Mouse (Mus musculus) erythroblast, embryonic 14.5 days (primary cell): ENCODE measurements around the gene Syce3. TPM values are rescaled to one million over a fixed set of nuclear protein-coding genes. Genes with fewer than 3 reads are reported as not detected.
A peak's percentile ranks its signal among the peaks of the same experiment; 100 is the strongest.

Experiments used
- H3K27me3 ChIP-seq: 2 replicates; pipeline ENCODE4 v1.6.1; 2012; ENCODE audit warnings: inconsistent platforms; ENCODE audit not compliant: control insufficient read depth
- H3K36me3 ChIP-seq: 2 replicates; pipeline ENCODE4 v1.6.1; 2012; ENCODE audit warnings: mild to moderate bottlenecking, inconsistent platforms; ENCODE audit not compliant: control insufficient read depth
- H3K4me1 ChIP-seq: 2 replicates; pipeline ENCODE4 v1.6.1; 2012; ENCODE audit warnings: inconsistent platforms; ENCODE audit not compliant: control insufficient read depth
- H3K4me3 ChIP-seq: replicated peaks from 2 replicates; pipeline ENCODE3; 2012; ENCODE audit warnings: moderate library complexity, mild to moderate bottlenecking, inconsistent platforms
- H3K9me3 ChIP-seq: 2 replicates; pipeline ENCODE4 v1.6.1; 2012; ENCODE audit warnings: low read length, inconsistent platforms, mixed read lengths; ENCODE audit not compliant: control insufficient read depth
- GATA1 ChIP-seq: IDR thresholded peaks from 2 replicates; pipeline ENCODE4 v1.6.1; 2012; ENCODE audit warnings: low read length, inconsistent platforms, mixed read lengths
- TAL1 ChIP-seq: IDR thresholded peaks from 3 replicates; pipeline ENCODE4 v1.6.1; 2012; ENCODE audit warnings: low read length, inconsistent platforms, mixed read lengths
- polyA plus RNA-seq: library from polyadenylated mRNA; stranded (reverse); fragments of >175 nt; gene quantifications from 2 replicates; pipeline ENCODE4 v1.2.3, GENCODE M21; 2012

Syce3 gene
- not detected in 2 replicates for polyA plus RNA-seq

DNA sequence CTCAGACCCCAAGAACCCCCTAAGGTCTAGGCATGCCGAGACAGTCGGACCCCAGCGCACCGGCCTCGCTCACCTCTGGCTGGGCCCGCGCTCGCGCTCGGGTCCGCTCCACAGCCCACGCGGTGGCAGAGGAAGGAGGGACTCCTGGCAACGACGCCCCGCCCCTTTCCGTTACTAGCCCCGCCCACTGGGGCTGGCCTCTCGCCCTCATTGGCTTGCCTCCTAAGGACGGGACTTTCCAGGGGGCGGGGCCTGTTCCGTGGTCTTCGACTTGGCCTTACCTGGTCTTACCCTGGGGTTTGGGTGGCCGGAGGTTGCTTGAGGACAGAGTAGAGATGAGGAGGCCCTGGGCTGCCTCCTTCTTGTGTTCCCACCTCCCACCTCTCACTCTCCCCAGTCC is at the start of gene Syce3:
Syce3 (minus strand) TSS at position 386 of the 400 bp plus-strand sequence.
- H3K9me3 ChIP-seq, result peaks cover 12% of the 10 kb centered on the region
- TF ChIP-seq GATA1 (no peak), TAL1 (no peak)
- H3K36me3 ChIP-seq, result no peaks in the 10 kb centered on the region
- no peaks in the 10 kb centered on the region for H3K4me1 ChIP-seq
- no peak within 1 kb of the TSS for H3K4me3 ChIP-seq
- H3K27me3 ChIP-seq, result no peaks in the 10 kb centered on the region

DNA sequence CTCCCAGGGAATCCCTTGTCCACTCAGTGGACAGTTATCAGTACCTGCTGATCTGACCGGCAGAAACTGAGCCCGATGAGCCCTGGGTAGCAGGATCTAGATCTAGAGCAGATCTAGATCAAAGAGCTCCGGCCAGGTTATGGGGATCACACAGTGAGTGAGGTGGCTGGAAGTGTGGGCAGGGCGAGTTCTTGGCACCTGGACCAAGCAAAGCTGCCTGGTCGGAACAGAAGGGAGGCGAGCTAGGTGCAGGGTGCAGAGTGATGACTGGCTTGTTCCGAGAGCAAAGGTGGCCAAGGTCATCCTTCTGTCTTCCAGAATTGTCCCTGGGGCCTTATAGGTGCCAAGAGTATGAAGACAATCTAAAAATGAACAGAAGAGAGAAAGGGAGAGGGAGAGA is 49.5 kb upstream of the Syce3 start:
- no peaks in the 10 kb centered on the region for H3K36me3 ChIP-seq
- H3K4me1 ChIP-seq, result no peaks in the 10 kb centered on the region
- no peak overlapping the region for H3K4me3 ChIP-seq
- H3K9me3 ChIP-seq, result no peaks in the 10 kb centered on the region
- TF ChIP-seq GATA1, result no peak
- TF ChIP-seq TAL1, result no peak
- H3K27me3 ChIP-seq, result peaks cover 34% of the 10 kb centered on the region

DNA sequence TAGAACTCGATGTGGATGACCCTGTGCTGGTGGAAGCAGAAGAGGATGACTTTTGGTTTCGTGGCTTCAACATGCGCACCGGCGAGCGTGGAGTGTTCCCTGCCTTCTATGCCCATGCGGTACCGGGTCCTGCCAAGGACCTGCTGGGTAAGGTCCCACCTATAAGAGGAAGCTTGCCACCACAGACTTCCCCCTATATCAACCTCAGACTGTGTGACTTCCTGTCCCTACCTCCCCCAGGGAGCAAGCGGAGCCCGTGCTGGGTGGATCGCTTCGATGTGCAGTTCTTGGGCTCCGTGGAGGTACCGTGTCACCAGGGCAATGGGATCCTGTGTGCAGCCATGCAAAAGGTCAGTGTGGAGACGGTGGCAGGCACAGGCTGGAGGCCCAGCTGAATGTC is 48.6 kb upstream of the Syce3 start:
- H3K36me3 ChIP-seq, result no peaks in the 10 kb centered on the region
- no peak overlapping the region for H3K4me3 ChIP-seq
- H3K9me3 ChIP-seq, result no peaks in the 10 kb centered on the region; the same call in 1 of the 2 replicates
- TF ChIP-seq TAL1, result no peak
- no peak for TF ChIP-seq GATA1
- peaks cover 42% of the 10 kb centered on the region for H3K27me3 ChIP-seq
- peaks cover 3% of the 10 kb centered on the region for H3K4me1 ChIP-seq

DNA sequence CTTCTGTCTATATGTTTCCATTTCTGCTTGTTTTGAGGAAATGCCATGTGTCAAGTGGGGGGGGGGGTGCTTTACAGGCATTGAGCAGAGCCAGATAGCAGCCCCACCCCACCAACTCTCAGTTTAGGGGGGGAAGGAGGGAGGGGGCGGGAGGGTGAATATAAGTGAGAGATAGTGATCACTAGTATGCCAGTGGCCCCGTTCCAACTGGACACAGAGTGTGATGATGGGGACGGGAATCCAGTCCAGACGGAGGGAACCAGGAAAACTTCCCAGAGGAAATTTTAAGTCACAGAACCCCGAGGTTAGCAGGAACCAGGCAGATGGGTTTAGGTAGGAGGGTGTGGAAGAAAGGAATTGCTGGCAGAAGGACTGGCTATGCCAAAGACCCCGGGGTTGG is 45.3 kb upstream of the Syce3 start:
- TF ChIP-seq TAL1, result no peak
- no peak for TF ChIP-seq GATA1
- no peaks in the 10 kb centered on the region for H3K36me3 ChIP-seq
- H3K4me1 ChIP-seq, result peaks cover 6% of the 10 kb centered on the region
- H3K4me3 ChIP-seq, result no peak overlapping the region
- H3K27me3 ChIP-seq, result peaks cover 61% of the 10 kb centered on the region
- no peaks in the 10 kb centered on the region; the same call in 1 of the 2 replicates for H3K9me3 ChIP-seq

DNA sequence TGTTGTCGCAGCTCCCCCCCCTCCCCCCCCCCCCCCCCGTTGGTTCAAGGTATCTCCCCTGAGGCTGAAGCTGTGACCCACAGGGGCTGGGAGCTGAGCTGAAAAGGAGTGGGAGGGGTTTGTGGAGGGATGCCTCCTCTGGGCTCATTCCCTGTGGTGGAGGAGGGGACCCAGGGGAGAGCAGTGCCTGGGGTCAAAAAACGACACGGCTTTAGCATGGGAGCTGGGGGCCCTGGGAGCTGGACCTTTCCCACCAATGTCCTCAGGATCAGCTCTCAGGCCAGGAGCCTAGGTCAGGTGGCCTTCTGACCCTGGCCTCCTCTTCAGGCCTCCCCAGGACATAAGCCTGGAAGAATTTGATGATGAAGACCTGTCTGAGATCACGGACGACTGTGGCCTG is 44.6 kb upstream of the Syce3 start:
- H3K36me3 ChIP-seq, result no peaks in the 10 kb centered on the region
- peaks cover 61% of the 10 kb centered on the region for H3K27me3 ChIP-seq
- TF ChIP-seq GATA1, result no peak
- no peak for TF ChIP-seq TAL1
- H3K4me1 ChIP-seq, result peaks cover 6% of the 10 kb centered on the region
- no peak overlapping the region for H3K4me3 ChIP-seq
- no peaks in the 10 kb centered on the region; the same call in 1 of the 2 replicates for H3K9me3 ChIP-seq

DNA sequence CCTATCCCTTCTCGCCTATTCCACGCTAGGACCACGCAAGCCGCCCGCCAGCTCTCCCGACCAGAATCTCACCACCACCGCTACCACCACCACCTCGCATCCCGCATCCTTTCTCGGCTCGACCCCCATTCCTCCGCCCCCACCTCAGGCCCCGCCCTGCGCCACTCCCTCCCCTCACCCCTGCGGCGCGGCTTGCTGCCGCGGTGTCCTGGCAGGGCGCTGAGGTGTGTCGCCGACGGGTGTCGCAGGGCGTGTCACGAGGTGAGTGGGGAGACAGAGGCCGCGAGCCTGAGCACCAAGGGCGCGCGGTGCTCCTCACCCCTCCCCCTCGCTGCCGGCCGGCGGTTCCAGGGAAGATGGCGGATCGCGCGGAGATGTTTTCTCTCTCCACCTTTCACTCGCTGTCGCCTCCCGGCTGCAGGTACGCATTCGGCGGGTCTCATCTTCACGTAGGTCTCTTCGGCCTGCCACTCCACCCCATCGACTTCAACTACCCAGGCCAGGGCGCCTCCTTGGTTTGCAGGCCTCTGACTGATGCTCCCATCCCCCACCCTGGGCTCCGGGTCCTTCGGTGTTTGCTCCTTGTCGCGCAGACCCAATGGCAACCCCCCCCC is 43.7 kb upstream of the Syce3 start, which contains the start of gene Mapk8ip2:
Mapk8ip2 (plus strand) TSS at position 49 of the 614 bp plus-strand sequence.
- TF ChIP-seq GATA1 (no peak), TAL1 (no peak)
- peaks cover 61% of the 10 kb centered on the region for H3K27me3 ChIP-seq

DNA sequence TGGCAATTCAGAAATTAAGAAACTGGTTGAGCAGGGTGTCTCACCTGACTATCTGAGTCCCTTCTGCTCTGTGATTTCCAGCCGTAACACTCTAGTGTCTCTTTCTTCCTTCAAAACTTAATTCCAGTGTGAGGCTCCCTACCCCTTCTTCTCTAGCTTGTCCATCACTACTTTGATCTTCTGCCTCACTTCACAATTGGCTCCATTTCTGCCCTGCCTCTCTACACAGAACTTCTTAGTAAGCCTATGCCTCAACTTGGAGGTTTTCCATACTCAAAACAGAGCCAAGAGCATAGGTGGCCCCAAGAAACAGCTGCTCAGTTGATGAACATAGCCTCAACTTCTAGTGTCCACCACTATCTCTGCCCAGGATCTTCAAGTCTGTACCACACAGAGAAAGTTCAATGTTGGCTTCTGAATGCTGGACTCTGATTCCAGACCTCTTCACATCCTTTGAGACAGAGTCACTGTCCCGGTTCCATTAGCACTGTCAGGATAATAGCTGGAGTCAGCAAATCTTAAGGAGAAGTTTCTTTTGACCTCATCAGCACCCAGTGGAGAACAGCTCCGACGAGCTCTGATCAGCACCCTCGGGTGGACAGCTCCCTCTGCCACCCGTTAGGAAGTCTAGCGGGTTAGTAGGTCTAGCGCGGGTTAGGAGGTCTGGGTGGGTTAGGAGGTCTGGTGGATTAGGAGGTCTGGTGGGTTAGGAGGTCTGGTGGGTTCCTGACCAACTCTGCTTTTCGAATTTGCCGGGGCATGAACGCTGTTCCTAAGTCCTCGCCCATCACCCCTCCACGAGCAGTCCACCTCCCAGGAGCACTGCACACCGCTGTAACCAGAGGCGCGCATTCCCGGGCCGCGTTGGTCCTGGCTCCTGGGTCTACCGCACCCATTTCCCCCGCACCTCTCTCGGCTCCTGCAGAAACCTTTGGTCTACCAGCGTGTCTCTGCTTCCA is 42.9 kb upstream of the Syce3 start:
- H3K4me1 ChIP-seq, result peaks cover 6% of the 10 kb centered on the region
- no peak overlapping the region for H3K4me3 ChIP-seq
- H3K36me3 ChIP-seq, result no peaks in the 10 kb centered on the region
- no peaks in the 10 kb centered on the region; the same call in 1 of the 2 replicates for H3K9me3 ChIP-seq
- peaks cover 58% of the 10 kb centered on the region for H3K27me3 ChIP-seq
- TF ChIP-seq TAL1 (no peak), GATA1 (peak; percentile 58)

More for the DNA sequence above, 43.7 kb upstream of the Syce3 start, which contains the start of gene Mapk8ip2:
- Histone ChIP-seq H3K4me3 (peak within 1 kb of the TSS; percentile 12), H3K9me3 (no peaks in the 10 kb centered on the region; the same call in 1 of the 2 replicates), H3K4me1 (peaks cover 6% of the 10 kb centered on the region), H3K36me3 (no peaks in the 10 kb centered on the region)

DNA sequence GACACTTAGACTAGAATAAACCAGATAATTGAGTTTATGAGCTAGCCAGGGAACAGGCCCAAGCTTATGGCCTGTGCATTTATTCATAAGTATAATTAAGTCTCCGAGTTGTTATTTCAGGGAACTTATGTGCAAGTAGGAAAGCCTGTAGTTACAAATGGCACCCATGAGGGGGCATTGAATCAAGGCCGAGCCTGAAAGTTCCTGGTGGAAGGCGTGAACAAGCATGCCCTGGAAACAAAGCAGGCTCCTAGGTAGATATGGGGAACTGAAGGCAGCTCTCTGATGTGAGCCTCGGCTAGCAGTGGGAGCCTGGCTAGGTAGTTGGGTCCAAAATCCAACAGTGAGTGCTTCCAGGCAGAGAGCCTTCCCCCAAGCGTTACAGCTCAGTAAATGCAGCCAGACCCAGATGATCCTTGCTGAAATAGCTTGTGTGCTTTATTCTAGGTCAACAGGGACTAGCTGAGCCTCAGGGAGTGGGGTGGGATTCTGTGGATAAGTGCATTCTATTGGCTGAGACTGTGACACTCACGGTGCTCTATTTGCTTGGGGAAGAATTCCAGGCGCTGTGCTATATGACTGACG is 32.3 kb upstream of the Syce3 start:
- Histone ChIP-seq H3K27me3 (no peaks in the 10 kb centered on the region), H3K4me3 (no peak overlapping the region), H3K36me3 (no peaks in the 10 kb centered on the region), H3K4me1 (no peaks in the 10 kb centered on the region), H3K9me3 (no peaks in the 10 kb centered on the region)
- no peak for TF ChIP-seq GATA1
- TF ChIP-seq TAL1, result no peak

DNA sequence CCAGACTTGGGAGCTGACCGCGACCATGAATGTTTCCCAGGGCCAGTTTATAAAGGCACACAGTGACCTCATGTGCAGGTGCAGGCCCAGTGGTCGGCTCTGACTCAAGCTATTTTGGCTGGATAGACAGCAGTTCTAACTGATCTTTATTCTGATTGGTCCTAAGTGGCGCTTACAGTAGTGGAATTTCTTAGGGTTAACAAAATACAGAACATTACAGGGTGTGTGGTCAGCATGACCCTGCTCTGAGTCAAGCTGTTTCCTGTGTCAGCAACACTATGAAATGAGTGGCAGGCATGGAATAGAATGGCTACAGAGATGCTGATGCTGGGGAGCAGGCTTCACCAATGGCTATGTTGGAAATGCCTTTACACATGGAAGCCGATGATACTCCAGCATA is 25.6 kb upstream of the Syce3 start:
- TF ChIP-seq TAL1 (no peak), GATA1 (no peak)
- Histone ChIP-seq H3K27me3 (no peaks in the 10 kb centered on the region), H3K4me1 (peaks cover 17% of the 10 kb centered on the region), H3K4me3 (no peak overlapping the region), H3K9me3 (no peaks in the 10 kb centered on the region), H3K36me3 (peaks cover 3% of the 10 kb centered on the region)
